Mouse (Mus musculus): Measurements from ENCODE around the gene Babam2.

DNA sequence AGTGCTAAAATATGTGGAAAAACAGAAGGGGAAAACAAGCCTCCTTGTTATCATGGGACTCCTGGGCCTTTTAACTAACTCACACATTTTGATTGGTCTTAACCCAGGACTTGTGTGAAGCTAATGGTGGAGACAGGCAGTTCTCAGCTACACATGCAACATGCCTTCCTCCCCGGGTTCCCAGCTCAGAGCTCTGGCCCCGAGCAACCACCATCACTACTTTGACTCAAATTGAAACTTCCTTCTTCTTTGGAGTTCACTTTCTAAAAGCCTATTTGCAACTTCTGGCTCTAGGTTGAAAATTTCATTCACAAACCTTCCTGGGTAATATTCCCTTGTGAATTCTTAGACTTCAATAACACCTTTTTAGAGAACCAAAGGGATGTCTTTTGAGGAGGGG, 315.6 kb downstream of the Babam2 start:
- no peak for TF ChIP-seq CTCF (IDR thresholded peaks at IDR 0.05; ENCODE audit: low read depth)
- TF ChIP-seq EP300 (IDR thresholded peaks at IDR 0.05; ENCODE audit: low read depth): no peak

All from liver, postnatal 0 days (tissue).